Mouse (Mus musculus): ENCODE measurements around the gene Myo1e. TPM values are rescaled to one million over a fixed set of nuclear protein-coding genes. Genes with fewer than 3 reads are reported as not detected.

The Myo1e gene
- total and polyA plus RNA-seq, 2 experiments from 2014 or later: 3.0 to 5.9 TPM

DNA sequence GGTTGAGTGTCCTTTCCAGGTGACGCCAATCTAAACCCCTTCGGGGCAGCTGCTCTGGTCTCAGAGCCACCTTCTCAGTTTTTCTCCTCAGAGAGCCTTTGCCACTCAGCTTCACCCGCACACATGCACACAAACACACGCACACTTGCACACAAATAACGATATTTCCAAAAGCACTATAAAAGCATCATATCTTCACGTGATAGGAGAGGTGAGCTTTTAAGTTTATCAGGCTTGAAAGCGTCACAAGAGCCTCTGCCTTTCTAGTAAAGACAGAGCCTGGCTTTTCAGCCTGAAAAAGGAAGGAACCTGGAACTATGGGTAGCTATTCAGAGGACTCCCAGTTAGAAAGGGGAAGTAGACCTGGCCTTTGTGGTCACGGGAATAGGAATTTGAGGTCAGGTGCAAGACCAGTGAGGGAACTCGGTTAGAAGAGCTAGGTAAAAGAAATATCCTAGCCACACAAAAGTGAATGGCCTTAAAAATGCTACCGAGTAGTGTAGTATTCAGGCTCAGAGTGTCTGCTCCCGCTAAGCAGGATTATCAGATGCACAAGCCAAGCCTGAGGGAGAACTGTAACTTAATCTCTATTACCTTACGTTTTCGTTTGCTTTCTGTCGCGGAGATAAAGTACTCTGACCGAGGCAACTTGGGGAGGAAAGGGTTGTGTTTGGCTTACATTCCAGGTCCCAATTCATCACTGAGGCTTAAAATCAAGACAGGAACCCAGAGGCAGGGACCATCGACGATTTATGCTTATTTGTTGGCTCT lies 178.0 kb downstream of the Myo1e start:
- ATAC-seq (ENCODE audit: low FRiP score) (no peak), DNase-seq (ENCODE audit: low spot score) (no peak)
- Histone ChIP-seq H3K9ac (replicated peaks; ENCODE audit: low read length, poor library complexity, severe bottlenecking) (no peak overlapping the region), H3K4me2 (ENCODE audit: low read depth, low read length, poor library complexity, severe bottlenecking) (no peak overlapping the region), H3K27me3 (ENCODE audit: insufficient read depth, low read length) (no peaks in the 10 kb centered on the region), H3K4me3 (ENCODE audit: low read depth, low read length) (no peak overlapping the region), H3K4me1 (ENCODE audit: insufficient read depth, low read length) (no peaks in the 10 kb centered on the region), H3K36me3 (ENCODE audit: insufficient read depth, low read length) (no peaks in the 10 kb centered on the region), H3K9me3 (ENCODE audit: low read length) (no peaks in the 10 kb centered on the region), H3K27ac (ENCODE audit: low read depth, low read length) (no peak overlapping the region)
- WGBS: 86% methylated on average over 18 of the region's 18 CpGs
- TF ChIP-seq CTCF (IDR thresholded peaks at IDR 0.05): no peak

DNA sequence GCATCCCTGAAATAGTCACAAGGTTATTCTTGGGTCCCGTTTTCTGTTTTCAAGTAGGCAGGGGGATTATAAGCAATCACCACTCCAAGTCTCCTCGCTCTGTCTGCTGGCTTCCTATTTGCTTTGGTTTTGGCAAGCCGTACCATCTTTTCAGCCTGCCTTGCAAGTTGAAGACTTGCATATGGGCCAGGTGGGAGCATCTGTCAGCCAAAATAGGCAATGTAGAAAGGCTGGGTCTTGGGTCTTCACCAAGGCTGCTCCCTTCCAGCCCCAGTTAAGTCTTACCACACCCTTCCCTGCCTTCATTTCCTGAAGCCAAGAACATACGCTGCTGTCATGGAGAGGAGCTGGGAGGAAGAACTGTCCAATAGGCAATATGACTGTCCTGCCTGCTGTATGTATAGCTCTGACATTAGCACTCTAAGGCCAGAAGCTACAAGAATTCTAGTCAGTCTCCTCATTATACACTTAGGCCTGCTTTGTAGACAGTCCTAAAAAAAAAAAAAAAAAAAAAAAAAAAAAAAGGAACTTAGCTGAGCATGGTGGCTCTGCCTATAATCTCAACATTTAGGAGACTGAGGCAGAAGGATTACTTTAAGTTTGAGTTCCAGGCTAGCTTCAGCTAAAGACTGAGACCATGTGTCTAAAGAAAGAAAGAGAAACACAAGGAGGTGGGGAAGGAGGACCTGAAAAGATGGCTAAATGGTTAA lies 180.4 kb downstream of the Myo1e start:
- Histone ChIP-seq H3K4me1 (ENCODE audit: insufficient read depth, low read length) (no peaks in the 10 kb centered on the region), H3K27me3 (ENCODE audit: insufficient read depth, low read length) (no peaks in the 10 kb centered on the region), H3K9ac (replicated peaks; ENCODE audit: low read length, poor library complexity, severe bottlenecking) (no peak overlapping the region), H3K27ac (ENCODE audit: low read depth, low read length) (no peak overlapping the region), H3K4me2 (ENCODE audit: low read depth, low read length, poor library complexity, severe bottlenecking) (no peak overlapping the region), H3K9me3 (ENCODE audit: low read length) (no peaks in the 10 kb centered on the region), H3K4me3 (ENCODE audit: low read depth, low read length) (no peak overlapping the region), H3K36me3 (ENCODE audit: insufficient read depth, low read length) (no peaks in the 10 kb centered on the region)
- 92% methylated on average over 4 of the region's 4 CpGs for WGBS
- ATAC-seq (ENCODE audit: low FRiP score) (no peak), DNase-seq (ENCODE audit: low spot score) (no peak)
- TF ChIP-seq CTCF (IDR thresholded peaks at IDR 0.05): no peak

DNA sequence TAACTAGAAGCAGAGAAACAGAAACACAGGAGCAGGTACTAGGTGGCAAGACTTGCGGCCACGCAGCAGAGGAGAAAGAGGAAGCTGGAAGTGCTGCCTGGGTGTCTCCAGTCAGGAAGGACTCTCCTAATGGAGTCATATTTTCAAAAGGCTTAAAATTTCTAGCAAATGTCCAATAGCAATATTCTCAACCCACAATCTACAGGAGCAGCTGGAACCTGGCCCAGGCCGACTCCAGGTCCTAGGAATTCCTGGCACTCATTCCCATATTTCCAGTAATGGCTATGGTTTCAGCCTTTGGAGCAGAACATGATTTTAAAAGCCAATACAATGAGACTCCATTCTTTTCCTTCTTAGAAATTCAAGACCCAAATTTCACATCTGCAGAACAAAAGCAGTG lies 182.4 kb downstream of the Myo1e start:
- Histone ChIP-seq H3K9ac (replicated peaks; ENCODE audit: low read length, poor library complexity, severe bottlenecking) (no peak overlapping the region), H3K27me3 (ENCODE audit: insufficient read depth, low read length) (no peaks in the 10 kb centered on the region), H3K36me3 (ENCODE audit: insufficient read depth, low read length) (no peaks in the 10 kb centered on the region), H3K27ac (ENCODE audit: low read depth, low read length) (no peak overlapping the region), H3K4me1 (ENCODE audit: insufficient read depth, low read length) (no peaks in the 10 kb centered on the region), H3K4me2 (ENCODE audit: low read depth, low read length, poor library complexity, severe bottlenecking) (no peak overlapping the region), H3K9me3 (ENCODE audit: low read length) (no peaks in the 10 kb centered on the region), H3K4me3 (ENCODE audit: low read depth, low read length) (no peak overlapping the region)
- WGBS: 91% methylated on average over 3 of the region's 3 CpGs
- ATAC-seq (ENCODE audit: low FRiP score): no peak
- no peak for DNase-seq (ENCODE audit: low spot score)
- no peak for TF ChIP-seq CTCF (IDR thresholded peaks at IDR 0.05)

DNA sequence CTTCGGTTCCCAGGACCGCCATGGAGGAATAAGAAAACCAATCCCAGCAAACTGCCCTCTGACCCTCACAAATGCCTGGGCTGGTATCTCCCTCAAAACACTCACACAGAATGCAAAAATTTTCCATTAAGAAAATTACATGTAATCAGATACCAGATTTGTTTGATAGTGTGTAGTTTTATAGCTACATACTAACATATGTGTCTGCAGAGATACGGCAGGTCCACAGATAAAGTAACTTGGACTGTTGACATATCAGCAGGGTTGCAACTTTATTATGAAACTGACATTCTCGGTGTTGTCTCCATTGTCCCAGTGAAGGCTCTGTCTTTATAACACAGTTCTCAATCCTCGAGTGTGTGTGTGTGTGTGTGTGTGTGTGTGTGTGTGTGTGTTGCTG lies 183.9 kb downstream of the Myo1e start:
- TF ChIP-seq CTCF (IDR thresholded peaks at IDR 0.05): no peak
- 86% methylated on average over 5 of the region's 5 CpGs for WGBS

DNA sequence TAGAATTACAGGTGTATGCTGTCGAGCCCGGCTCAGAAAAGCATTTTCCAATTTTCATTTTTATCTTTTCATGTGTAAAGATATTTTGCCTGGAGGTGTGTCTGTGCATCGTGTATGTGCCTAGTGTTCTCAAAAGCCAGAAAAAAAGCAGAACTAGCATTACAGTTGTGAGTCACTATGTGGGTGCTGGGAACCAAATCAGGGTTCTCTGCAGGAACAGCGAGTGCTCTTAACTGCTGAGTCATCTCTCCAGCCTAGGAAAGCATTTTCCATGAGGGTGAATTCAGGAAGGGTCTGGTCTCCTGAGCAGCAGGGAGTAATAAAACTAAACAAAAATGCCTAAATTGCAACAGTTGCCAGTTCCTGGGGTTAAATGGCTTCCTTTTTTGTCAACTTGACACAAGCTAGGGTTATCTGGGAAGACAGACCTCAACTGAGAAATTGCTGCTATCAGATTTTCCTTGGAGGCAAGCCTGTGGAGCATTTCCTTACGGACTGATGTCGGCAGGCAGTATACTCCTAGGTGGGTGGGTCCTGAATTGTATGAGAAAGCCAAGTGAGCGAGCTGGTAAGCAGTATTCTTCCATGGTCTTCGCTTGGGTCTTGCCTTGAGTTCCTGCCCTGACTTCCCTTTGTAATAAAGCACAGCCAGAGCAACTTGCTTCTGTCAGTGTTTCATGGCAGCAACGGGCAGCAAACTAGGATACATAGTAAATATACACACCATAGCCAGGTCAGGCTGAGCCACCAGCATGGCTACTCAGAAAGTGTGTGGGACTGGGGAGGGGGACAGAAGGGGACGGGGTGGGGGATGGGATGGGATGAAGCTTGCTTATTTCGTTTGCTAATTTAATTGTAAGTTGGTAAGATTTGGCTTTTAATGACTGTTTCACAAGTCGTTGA lies 184.8 kb downstream of the Myo1e start:
- H3K36me3 ChIP-seq (ENCODE audit: insufficient read depth, low read length): no peaks in the 10 kb centered on the region
- 83% methylated on average over 12 of the region's 12 CpGs for WGBS
- ATAC-seq (ENCODE audit: low FRiP score) (no peak), DNase-seq (ENCODE audit: low spot score) (no peak)
- no peak overlapping the region for H3K4me2 ChIP-seq (ENCODE audit: low read depth, low read length, poor library complexity, severe bottlenecking)
- no peak overlapping the region for H3K27ac ChIP-seq (ENCODE audit: low read depth, low read length)
- no peak for TF ChIP-seq CTCF (IDR thresholded peaks at IDR 0.05)
- no peak overlapping the region for H3K9ac ChIP-seq (replicated peaks; ENCODE audit: low read length, poor library complexity, severe bottlenecking)
- H3K9me3 ChIP-seq (ENCODE audit: low read length): no peaks in the 10 kb centered on the region
- no peak overlapping the region for H3K4me3 ChIP-seq (ENCODE audit: low read depth, low read length)
- H3K4me1 ChIP-seq (ENCODE audit: insufficient read depth, low read length): no peaks in the 10 kb centered on the region
- H3K27me3 ChIP-seq (ENCODE audit: insufficient read depth, low read length): no peaks in the 10 kb centered on the region

More for the DNA sequence above, 183.9 kb downstream of the Myo1e start:
- H3K9ac ChIP-seq (replicated peaks; ENCODE audit: low read length, poor library complexity, severe bottlenecking): no peak overlapping the region
- no peak overlapping the region for H3K4me3 ChIP-seq (ENCODE audit: low read depth, low read length)
- no peaks in the 10 kb centered on the region for H3K4me1 ChIP-seq (ENCODE audit: insufficient read depth, low read length)
- ATAC-seq (ENCODE audit: low FRiP score) (no peak), DNase-seq (ENCODE audit: low spot score) (no peak)
- H3K9me3 ChIP-seq (ENCODE audit: low read length): no peaks in the 10 kb centered on the region
- no peaks in the 10 kb centered on the region for H3K27me3 ChIP-seq (ENCODE audit: insufficient read depth, low read length)
- no peak overlapping the region for H3K27ac ChIP-seq (ENCODE audit: low read depth, low read length)
- no peak overlapping the region for H3K4me2 ChIP-seq (ENCODE audit: low read depth, low read length, poor library complexity, severe bottlenecking)
- no peaks in the 10 kb centered on the region for H3K36me3 ChIP-seq (ENCODE audit: insufficient read depth, low read length)
